Mouse (Mus musculus) bone marrow macrophage, adult 2 months (primary cell): ENCODE measurements around the gene Aldh6a1. TPM values are rescaled to one million over a fixed set of nuclear protein-coding genes. Genes with fewer than 3 reads are reported as not detected.

ENCODE experiments used
- H3K27ac ChIP-seq: 2 replicates; pipeline ENCODE4 v1.5.1; 2012; ENCODE audit warnings: low read depth, low read length; ENCODE audit not compliant: insufficient read depth
- H3K4me1 ChIP-seq: 2 replicates; pipeline ENCODE4 v1.6.1; 2012; ENCODE audit warnings: low read length; ENCODE audit not compliant: control insufficient read depth, insufficient read depth
- H3K4me3 ChIP-seq: 2 replicates; pipeline ENCODE4 v1.5.1; 2012; ENCODE audit warnings: mild to moderate bottlenecking, low read length, moderate library complexity; ENCODE audit not compliant: insufficient read depth
- CTCF ChIP-seq: IDR thresholded peaks from 2 replicates; pipeline ENCODE4 v1.5.1; 2012; ENCODE audit warnings: low read depth, mild to moderate bottlenecking, low read length, moderate library complexity
- POLR2A ChIP-seq: IDR thresholded peaks from 2 replicates; pipeline ENCODE4 v1.6.1; 2012; ENCODE audit warnings: mild to moderate bottlenecking, low read depth, low read length, borderline replicate concordance
- polyA plus RNA-seq: library from polyadenylated mRNA; stranded (reverse); fragments of >200 nt; gene quantifications from 2 replicates; pipeline ENCODE4 v1.2.4, GENCODE M21; 2012; ENCODE audit not compliant: missing spikeins, insufficient read depth, insufficient read length

Gene Aldh6a1
- polyA plus RNA-seq, 1 experiment = 15.0 TPM

DNA sequence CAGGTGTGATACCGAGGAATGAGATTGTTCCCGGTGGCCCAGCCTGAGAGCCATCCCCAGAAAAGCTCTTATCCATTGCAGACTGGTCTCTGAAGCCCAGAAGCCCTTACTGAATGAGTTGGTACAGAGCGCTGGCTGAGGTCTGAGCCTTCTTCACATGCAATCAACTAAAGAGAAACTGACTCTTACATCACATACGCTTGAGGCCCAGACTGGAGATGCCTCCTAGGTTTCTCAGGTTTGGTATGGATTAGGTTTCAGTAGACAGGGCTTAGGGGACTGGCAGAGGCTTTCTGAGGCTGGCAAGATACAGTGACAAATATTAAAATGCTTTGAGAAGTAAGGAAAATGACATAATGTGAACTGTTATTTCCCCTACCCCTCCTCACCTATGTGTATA, 65.4 kb downstream of the Aldh6a1 start:
- peaks cover 15% of the 10 kb centered on the region for H3K4me1 ChIP-seq
- H3K27ac ChIP-seq = no peak overlapping the region
- TF ChIP-seq CTCF (no peak), POLR2A (no peak)
- H3K4me3 ChIP-seq = no peak overlapping the region

DNA sequence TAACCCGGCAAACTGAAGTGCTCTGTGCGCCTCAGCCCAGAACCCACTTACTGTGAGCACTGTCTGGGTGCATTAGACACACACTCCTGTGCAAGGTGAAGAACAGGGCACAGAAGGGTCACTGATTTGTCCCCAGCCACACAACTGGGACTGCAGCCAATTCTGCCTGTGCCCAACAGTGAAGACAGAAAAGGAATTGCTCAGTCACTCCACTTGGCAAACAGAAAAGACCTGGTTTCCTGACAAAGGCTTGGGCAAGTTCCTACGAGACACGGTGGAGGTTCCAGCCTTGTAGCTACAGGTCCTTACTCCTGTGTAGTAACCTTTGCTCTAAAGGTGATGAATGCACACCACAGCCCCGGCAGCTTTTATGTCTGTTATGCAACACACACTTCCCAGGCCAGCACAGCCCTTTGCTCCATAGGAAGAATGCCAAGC, 66.1 kb downstream of the Aldh6a1 start:
- Histone ChIP-seq H3K4me3 (no peak overlapping the region), H3K27ac (no peak overlapping the region)

DNA sequence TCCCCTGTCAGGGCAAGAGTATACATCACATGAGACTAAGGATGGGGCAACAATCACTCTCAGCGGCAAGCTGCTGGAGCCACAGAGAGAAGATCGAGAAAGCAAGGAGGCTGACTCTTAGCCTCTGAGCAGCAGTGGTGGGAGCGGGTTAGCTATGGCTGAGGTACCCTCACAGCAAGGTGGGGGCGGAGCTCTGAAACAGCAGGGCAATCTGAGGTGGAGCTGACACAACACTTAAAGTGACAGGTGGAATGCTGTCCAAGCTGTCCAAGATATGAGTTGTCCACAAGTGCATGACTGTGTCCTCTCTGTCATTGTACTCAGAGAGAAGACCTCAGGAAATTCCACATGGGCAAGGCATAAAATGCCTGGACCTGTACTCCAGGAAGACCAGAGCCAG, 68.4 kb downstream of the Aldh6a1 start:
- H3K27ac ChIP-seq = no peak overlapping the region
- TF ChIP-seq CTCF (no peak), POLR2A (no peak)
- H3K4me1 ChIP-seq = peaks cover 5% of the 10 kb centered on the region; the same call in 1 of the 2 replicates
- no peak overlapping the region for H3K4me3 ChIP-seq

More for the DNA sequence above, 66.1 kb downstream of the Aldh6a1 start:
- H3K4me1 ChIP-seq = peaks cover 15% of the 10 kb centered on the region
- no peak for TF ChIP-seq CTCF
- TF ChIP-seq POLR2A = no peak

Other genes starting within 250 kb of the Aldh6a1 start
- gene Elmsan1, start 232.1 kb downstream of the Aldh6a1 start, polyA plus RNA-seq = 26.6 and 33.7 TPM in 2 replicates
- 46.7 and 50.7 TPM in 2 replicates for gene Ptgr2, start 165.8 kb downstream of the Aldh6a1 start, polyA plus RNA-seq
- gene Zfp410, start 134.2 kb downstream of the Aldh6a1 start, polyA plus RNA-seq = 26.3 and 27.3 TPM in 2 replicates
- 7.1 and 10.5 TPM in 2 replicates for gene Coq6, start 89.3 kb downstream of the Aldh6a1 start, polyA plus RNA-seq
- 0.64 TPM in 2 replicates for gene Fam161b, start 89.2 kb downstream of the Aldh6a1 start, polyA plus RNA-seq
- 14.2 and 18.7 TPM in 2 replicates for gene Entpd5, start 42.0 kb downstream of the Aldh6a1 start, polyA plus RNA-seq
- 0.90 and 1.2 TPM in 2 replicates for gene Bbof1, start 41.9 kb downstream of the Aldh6a1 start, polyA plus RNA-seq
- 17.9 and 18.2 TPM in 2 replicates for gene Rnf113a2, start 33.8 kb downstream of the Aldh6a1 start, polyA plus RNA-seq
- gene Lin52, start 418 bp upstream of the Aldh6a1 start, polyA plus RNA-seq = 10.3 and 13.7 TPM in 2 replicates
- not detected in 2 replicates for gene Vsx2, start 118.8 kb upstream of the Aldh6a1 start, polyA plus RNA-seq
- 12.6 and 18.6 TPM in 2 replicates for gene Abcd4, start 166.4 kb upstream of the Aldh6a1 start, polyA plus RNA-seq
- not detected in 2 replicates for gene Vrtn, start 190.0 kb upstream of the Aldh6a1 start, polyA plus RNA-seq
- gene Syndig1l, start 247.8 kb upstream of the Aldh6a1 start, polyA plus RNA-seq = not detected in 2 replicates